9 mouse cellular contexts compared by ENCODE assay signal in genomic region chr7:30291215-30292131, GRCm38 (mm10). TPM values are rescaled to one million over a fixed set of nuclear protein-coding genes. Genes with fewer than 3 reads are reported as not detected.
DNase-seq lines count a peak whose midpoint lies in the region; ATAC-seq and TF ChIP-seq lines count a peak whose summit lies in the region.
"Had no signal": no experiment of that assay in that cellular context is flagged by ENCODE, and none has a peak within 500 bp of the region (broad histone marks: within the 10 kb centered on the region; RNA-seq: fewer than 3 reads in every experiment).

Clip3 (plus strand) TSS chr7:30291728.

- WGBS in embryonic facial prominence, embryonic 12.5 days = 7% methylated on average over 35 of the region's 35 CpGs
- WGBS in liver, adult 2 months = 18% methylated on average over 35 of the region's 35 CpGs
- WGBS in olfactory bulb, adult 2 months = 6% methylated on average over 35 of the region's 35 CpGs

- H3K4me3 ChIP-seq in megakaryocyte, embryonic 14.5 days (replicated peaks) = peak within 1 kb of the TSS; percentile 64
- H3K4me3 ChIP-seq in embryonic facial prominence, embryonic 12.5 days = peak within 1 kb of the TSS; percentile 76
- H3K4me3 ChIP-seq in liver, adult 2 months (ENCODE audit: insufficient read depth, low read depth, low read length) = peak within 1 kb of the TSS; percentile 58
- peak within 1 kb of the TSS; percentile 86 for H3K4me3 ChIP-seq in olfactory bulb, adult 2 months (ENCODE audit: insufficient read depth, low read depth, low read length)

- H3K27me3 ChIP-seq in megakaryocyte, embryonic 14.5 days (replicated peaks) = peaks cover 55% of the 10 kb centered on the region
- H3K27me3 ChIP-seq in embryonic facial prominence, embryonic 12.5 days = 0 out of 2 replicates have a peak, but pooled peaks cover 4% of the 10 kb centered on the region
- no peaks in the 10 kb centered on the region; the same call in none of the 2 replicates for H3K27me3 ChIP-seq in liver, adult 2 months (ENCODE audit: control insufficient read depth, insufficient read depth, low read length)

- no peak for TF ChIP-seq POLR2A in liver, adult 2 months (IDR thresholded peaks at IDR 0.05; ENCODE audit: extremely low read depth, insufficient read depth, low read length)
- TF ChIP-seq POLR2A in olfactory bulb, adult 2 months (IDR thresholded peaks at IDR 0.05; ENCODE audit: insufficient read depth, low read depth, low read length) = peak; percentile 93

- peak; percentile 60 for DNase-seq in heart, adult 8-10 months (ENCODE audit: low spot score)
- peak; percentile 86 for DNase-seq in kidney, postnatal 10 days
- DNase-seq in liver, adult 2 months (ENCODE audit: extremely low read depth, low read depth, low spot score) = no peak
- peak; percentile 42 for DNase-seq in urinary bladder, adult 2 months (ENCODE audit: low spot score)

- no peak for TF ChIP-seq CTCF in liver, adult 2 months (IDR thresholded peaks at IDR 0.05; ENCODE audit: low read depth, low read length)
- TF ChIP-seq CTCF in olfactory bulb, adult 2 months (IDR thresholded peaks at IDR 0.05; ENCODE audit: insufficient read depth, low read depth, low read length) = no peak

- H3K36me3 ChIP-seq in megakaryocyte, embryonic 14.5 days (replicated peaks; ENCODE audit: low read length) = no peaks in the 10 kb centered on the region
- H3K36me3 ChIP-seq in embryonic facial prominence, embryonic 12.5 days = peaks cover 25% of the 10 kb centered on the region
- H3K36me3 ChIP-seq in liver, adult 2 months (ENCODE audit: control insufficient read depth, insufficient read depth, low read length) = no peaks in the 10 kb centered on the region

- no peak for ATAC-seq in megakaryocyte, adult 5-6 weeks (ENCODE audit: poor library complexity, severe bottlenecking)
- ATAC-seq in embryonic facial prominence, embryonic 12.5 days (ENCODE audit: insufficient number of reproducible peaks, insufficient read depth, low FRiP score, low TSS enrichment) = peak; percentile 57

- H3K27ac ChIP-seq in embryonic facial prominence, embryonic 12.5 days = peak within 1 kb of the TSS; percentile 73
- H3K27ac ChIP-seq in liver, adult 2 months (replicated peaks; ENCODE audit: insufficient read depth, low read depth, low read length) = no peak within 1 kb of the TSS
- peak within 1 kb of the TSS; percentile 84 for H3K27ac ChIP-seq in olfactory bulb, adult 2 months (ENCODE audit: insufficient read depth, low read depth, low read length)

- H3K9ac ChIP-seq in embryonic facial prominence, embryonic 12.5 days = peak within 1 kb of the TSS; percentile 96
- no peak within 1 kb of the TSS; the same call in 1 of the 2 replicates for H3K9ac ChIP-seq in liver, adult 2 months (ENCODE audit: low read depth, low read length)

- peaks cover 8% of the 10 kb centered on the region; the same call in 1 of the 2 replicates for H3K4me1 ChIP-seq in megakaryocyte, embryonic 14.5 days
- peaks cover 22% of the 10 kb centered on the region for H3K4me1 ChIP-seq in embryonic facial prominence, embryonic 12.5 days
- H3K4me1 ChIP-seq in liver, adult 2 months (ENCODE audit: control insufficient read depth, insufficient read depth, low read length) = no peaks in the 10 kb centered on the region
- H3K4me1 ChIP-seq in olfactory bulb, adult 2 months (ENCODE audit: control insufficient read depth, insufficient read depth, low read length) = peaks cover 25% of the 10 kb centered on the region

- peak within 1 kb of the TSS; percentile 93 for H3K4me2 ChIP-seq in embryonic facial prominence, embryonic 12.5 days (replicated peaks)

- H3K9me3 ChIP-seq in megakaryocyte, embryonic 14.5 days = no peaks in the 10 kb centered on the region
- H3K9me3 ChIP-seq in embryonic facial prominence, embryonic 12.5 days = no peaks in the 10 kb centered on the region

- H3K79me2 ChIP-seq in liver, adult 2 months (ENCODE audit: control insufficient read depth, insufficient read depth, low read length) = no peaks in the 10 kb centered on the region

RNA-seq across cellular contexts. Expression of gene Clip3, which starts in this region (rescaled TPM):
- polyA plus RNA-seq in megakaryocyte, embryonic 14.5 days (2012; ENCODE audit: insufficient read depth, low replicate concordance) = 0.34 TPM in 1 of 2 replicates, not detected in the other
- total RNA-seq in megakaryocyte, adult 5-6 weeks (2015) = 0.04 TPM in 1 of 2 replicates, not detected in the other
- not detected in 2 replicates for total RNA-seq in megakaryocyte, adult 5-6 weeks (2017)
- polyA plus RNA-seq in embryonic facial prominence, embryonic 12.5 days (2016; fragmentation: Nextera tagmentation; extraction: Ambion mirVana) = 54.0 and 55.1 TPM in 2 replicates
- total RNA-seq in heart, adult 8-10 months (2022) = 1 to 10 TPM; 4.7 to 8.7 (median 7.4) TPM
- 0.18 and 0.54 TPM in 2 replicates for total RNA-seq in liver, adult 2 months (2014; rRNA removed)
- 0.24 and 0.80 TPM in 2 replicates for polyA plus RNA-seq in liver, adult 2 months (2012; rRNA removed)
- 737 TPM in 1 of 2 replicates, not detected in the other for polyA plus RNA-seq in olfactory bulb, adult 2 months (2012; ENCODE audit: insufficient read depth, insufficient read length, low replicate concordance, missing spikeins)
- polyA plus RNA-seq in urinary bladder, adult 2 months (2012; rRNA removed) = 23.7 and 47.9 TPM in 2 replicates
- total RNA-seq: MEL had no signal

Comparison
In these comparisons a context has a peak if more than half of its experiments do, and no peak if none do; other contexts are left out.
1. RNA of gene Clip3 (polyA plus RNA-seq): 737 TPM in olfactory bulb, adult 2 months, 54.0 to 55.1 TPM in embryonic facial prominence, embryonic 12.5 days and 23.7 to 47.9 TPM in urinary bladder, adult 2 months; 0.34 TPM in megakaryocyte, embryonic 14.5 days and 0.24 to 0.80 TPM in liver, adult 2 months; every median in the first group is over 10 times any median in the second.
2. Peak in every context shown above with its lines, with median percentiles within 50 percentile points of each other: H3K4me3 ChIP-seq.